Mouse (Mus musculus) liver, adult (tissue): ENCODE measurements around the gene Tmem204.

Source experiments
- GATA4 ChIP-seq: IDR thresholded peaks from 2 replicates; pipeline ENCODE4 v1.6.1; 2014; ENCODE audit warnings: mild to moderate bottlenecking, low read length; ENCODE audit not compliant: insufficient replicate concordance

The Tmem204 gene

DNA sequence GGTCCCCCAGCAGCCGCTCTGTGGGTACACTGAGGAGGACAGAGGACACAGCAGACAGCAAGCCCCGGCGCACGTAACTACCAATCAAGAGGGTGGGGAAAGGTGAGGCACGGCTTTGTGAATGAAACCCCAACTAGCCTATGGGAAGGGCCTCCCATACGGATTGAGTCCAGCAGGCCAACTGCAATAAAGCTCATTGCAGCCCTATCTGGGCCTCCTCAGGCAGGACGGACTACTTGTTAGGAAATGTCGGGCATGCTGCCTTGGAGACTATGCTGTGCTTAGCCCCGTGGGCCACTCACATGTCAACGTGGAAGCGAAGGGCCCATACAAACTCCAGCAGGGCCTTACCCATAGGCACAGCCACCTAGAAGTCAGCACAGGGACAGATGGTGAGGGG is 17.9 kb upstream of the Tmem204 start:
- TF ChIP-seq GATA4, result no peak

DNA sequence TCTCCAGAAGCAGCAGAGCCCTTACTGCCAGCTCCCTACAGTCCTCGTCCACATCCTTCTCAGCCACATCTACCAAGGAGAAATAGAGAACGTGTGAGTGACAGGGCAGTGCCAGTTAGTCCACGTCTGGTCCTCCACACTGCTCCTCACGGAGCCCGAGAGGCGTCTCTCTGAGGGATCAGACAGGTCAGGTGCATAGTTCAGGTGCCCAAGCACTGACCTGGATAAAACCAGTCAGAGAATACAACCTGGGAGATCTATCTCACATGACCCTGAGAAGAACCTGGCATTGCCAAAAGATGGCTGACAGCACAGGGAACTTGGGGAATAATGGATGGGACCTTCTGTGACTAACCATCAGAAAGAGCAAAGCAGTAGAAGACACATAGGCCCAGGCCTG is 16.7 kb upstream of the Tmem204 start:
- no peak for TF ChIP-seq GATA4

DNA sequence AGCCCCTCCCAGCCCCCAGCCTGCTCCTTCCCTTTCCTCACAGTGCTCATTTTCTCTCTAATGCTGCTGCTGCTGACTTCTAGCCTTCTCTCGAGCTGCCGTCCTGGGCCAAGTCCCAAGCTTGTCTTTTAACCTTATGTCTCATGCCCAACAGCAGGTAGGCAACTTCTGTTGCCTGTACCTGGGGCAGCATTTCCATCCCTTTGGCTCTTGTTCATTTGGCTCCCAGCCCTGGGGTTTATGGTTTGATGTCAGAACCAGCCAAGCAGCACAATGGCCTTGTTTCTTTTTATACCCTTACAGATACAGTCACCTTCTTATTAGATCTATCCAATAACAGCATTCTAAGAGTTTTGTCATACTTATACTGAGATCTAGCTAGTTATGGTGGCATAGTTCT is 12.8 kb upstream of the Tmem204 start:
- TF ChIP-seq GATA4, result no peak

DNA sequence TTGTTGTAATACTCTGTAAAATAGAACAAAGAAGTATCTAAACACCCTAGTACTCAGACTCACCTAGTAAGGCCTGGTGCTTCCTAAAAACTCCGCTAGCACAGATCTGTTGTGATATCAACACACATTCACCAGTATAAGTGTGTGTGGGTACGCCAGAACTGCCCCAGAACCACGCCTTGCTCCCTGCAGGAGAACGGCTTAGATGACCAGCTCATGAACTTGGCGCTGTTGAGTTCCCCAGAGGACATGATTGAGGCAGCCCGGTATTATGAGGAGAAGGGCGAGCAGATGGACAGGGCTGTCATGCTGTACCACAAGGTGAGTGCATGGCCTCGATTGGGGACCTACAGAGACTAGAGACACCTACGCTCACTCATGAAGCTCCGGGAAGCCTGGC is 7.1 kb upstream of the Tmem204 start:
- TF ChIP-seq GATA4, result no peak

DNA sequence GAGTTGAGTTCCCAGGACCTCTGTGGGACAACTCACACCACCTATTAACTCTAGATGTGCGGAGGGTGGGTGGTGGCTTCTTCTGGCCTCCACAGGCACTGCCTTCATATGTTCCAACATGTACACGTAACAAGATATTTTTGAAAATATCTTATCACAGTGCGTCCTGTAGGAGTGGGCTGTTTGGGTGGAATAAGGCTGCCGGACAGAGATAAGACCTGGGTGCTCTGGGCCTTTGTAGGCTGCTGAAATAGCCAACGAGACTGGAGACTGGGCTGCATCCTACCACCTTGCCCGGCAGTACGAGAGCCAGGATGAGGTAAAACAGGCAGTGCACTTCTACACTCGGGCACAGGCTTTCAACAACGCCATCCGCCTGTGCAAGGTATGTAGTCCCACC is 5.8 kb upstream of the Tmem204 start:
- TF ChIP-seq GATA4, result no peak

DNA sequence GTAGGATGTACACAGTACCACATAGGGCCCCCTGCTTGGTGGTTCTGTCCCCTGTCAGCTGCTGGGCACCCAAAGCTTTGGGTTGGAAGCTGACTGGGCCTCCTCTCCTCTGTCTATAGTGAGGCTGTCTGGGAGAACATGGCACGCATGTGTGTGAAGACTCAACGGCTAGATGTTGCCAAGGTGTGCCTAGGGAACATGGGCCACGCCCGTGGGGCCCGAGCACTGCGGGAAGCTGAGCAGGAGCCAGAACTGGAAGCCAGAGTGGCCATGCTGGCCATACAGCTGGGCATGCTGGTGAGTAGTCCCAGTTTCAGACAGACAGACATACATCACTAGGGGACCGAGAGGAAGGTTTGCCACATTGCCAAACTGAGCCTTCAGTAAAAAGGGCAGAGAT is 3.3 kb upstream of the Tmem204 start:
- TF ChIP-seq GATA4, result no peak

DNA sequence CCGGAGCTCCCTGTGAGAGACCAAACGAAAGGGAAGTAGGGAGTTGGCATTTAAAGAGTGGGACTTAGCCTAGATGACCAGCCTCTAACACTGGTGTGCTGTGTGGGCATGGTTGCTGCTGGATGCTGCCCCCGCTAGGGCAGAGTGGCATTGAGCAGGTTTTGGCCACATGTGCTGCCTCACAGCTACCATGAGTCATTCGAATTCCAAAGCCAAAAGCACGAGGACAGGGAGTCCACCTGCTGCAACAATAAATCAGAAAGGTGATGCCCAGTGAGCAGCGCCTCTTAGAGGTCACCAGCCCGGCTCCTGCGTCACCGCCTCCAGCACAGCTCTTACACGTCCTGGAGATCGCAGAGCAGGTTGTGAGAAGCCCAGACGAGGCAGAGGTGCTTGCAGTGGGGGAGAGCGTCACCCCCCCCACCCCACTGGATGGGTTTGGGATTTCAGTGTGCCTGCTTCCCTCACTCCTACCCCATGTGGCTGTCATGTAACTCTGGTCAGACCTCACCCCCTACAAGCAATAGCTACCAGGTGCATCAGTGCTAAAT is 1.5 kb upstream of the Tmem204 start:
- TF ChIP-seq GATA4, result no peak

DNA sequence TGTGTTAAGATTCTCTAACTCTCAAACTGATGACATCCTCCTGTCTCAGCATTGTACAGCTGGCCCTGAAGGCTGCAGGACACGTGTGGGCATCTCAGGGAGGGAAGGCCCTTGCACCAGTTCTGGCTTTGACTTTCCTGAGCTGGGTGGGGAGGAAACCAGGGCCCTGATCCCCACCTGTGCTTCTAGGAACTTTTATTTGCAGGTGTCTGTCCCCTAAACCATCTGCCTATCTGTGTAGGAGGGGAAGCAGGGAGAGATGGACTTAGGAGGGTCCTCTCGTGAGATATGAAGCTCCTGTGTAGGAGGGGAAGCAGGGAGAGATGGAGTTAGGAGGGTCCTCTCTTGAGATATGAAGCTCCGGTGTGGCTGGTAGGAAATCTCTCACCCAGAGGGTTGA is 504 bp downstream of the Tmem204 start:
- no peak for TF ChIP-seq GATA4

DNA sequence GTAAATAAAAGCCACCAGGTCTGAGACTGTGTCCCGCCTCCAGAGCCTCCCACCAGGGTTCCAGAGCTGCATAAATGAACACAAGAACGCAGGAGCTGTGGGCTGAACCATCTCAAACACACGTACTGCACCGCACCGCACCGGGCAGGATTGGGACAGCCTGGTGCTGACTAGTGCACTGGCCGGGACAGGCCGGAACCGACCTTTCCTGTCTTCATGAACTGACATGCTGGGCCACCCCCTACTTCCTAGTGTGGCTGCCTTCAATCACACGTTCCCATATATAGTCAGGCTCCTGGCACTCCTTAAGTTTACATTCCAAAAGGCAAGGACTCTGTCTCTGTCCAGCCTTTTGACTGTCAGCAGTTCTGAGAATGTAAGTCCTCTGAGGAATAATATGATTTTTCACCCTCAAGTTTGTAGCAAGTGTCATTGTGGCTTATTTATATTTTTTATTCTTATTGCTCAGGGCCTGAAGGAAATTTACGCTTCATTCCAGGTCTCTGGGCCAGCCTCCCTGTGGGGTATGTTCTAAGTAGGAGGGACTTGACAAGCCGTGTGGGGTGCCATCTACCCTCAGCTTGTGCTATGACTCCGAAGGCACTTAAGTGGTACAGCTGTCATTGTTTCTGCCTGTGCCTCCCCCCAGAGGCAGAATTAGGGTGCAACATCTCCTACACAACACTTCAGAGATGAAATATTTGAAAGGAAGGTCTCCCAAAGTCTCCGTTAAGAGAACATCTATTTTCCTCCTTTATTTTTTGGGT is 1.1 kb downstream of the Tmem204 start:
- TF ChIP-seq GATA4, result 0 out of 2 replicates have a peak, but pooled peaks have one; percentile 8

DNA sequence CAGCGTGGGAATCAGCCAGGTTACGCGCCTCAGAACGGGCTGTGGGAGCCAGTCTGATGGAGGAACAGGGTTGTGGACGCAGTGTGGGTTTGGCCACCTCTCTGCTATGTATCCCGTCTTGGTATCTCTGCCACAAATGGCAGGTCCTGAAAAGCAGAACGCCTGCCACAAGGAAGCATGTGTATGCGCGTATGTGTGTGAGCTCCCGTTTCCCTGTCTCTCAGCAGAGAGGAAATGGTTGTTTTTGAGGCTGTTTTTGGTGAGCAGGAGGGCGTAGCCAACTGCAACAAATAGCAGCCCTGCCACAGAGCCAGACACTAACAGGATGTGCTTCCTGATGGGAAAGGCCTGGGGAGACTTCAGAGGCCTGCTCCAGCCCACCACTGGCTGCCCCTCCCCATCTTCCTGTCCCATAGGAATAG is 2.4 kb downstream of the Tmem204 start:
- peak; percentile 48; the same call in 1 of the 2 replicates for TF ChIP-seq GATA4

DNA sequence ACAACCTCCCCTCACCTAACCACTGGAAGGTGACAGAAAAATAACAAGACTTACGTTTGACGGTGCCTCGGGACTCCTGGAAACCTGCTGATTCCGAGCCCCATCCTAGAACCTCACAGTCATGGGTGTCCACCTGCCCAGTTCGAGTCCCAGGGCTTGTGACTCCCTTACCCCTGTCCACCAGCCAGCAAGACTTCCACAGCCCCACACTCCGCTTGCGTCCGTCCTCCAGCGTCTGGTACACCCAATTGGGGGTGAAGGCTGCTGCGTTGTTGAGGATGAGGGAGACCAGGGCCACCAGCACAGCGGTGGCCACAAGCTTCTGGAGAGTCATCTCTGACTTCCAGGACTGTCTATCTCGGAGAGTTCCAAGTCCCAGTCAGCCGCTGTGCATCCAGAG is 3.2 kb downstream of the Tmem204 start:
- TF ChIP-seq GATA4, result no peak

DNA sequence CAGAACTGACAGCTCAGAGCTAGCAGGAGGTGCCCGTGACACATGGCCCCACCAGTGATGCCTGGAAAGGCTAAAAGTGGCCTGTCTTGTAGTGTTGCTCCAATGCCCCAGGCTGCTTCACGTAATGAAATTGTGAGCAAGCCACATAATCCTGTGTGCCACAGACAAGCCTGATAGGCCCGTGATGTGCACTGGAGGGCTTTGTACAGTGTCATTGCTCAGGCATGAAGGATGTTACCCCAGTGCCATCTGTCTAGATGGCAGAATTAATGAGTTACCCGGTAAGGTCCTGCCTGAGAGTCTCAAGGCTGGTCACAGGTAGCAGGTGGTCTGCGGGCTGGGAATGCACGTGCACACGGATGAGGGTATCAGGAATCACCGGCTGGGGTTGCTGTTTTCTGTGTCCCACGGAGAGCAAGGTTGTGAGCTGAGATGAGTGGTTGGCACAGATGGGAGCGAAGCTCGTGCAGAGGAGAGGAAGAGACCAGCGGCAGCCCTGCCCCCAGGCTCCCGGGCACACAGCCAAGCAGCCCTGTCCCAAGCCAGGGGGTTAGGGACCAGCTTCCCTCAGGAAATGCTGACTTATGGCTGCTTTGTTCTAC is 5.5 kb downstream of the Tmem204 start:
- TF ChIP-seq GATA4, result peak; percentile 30; the same call in 1 of the 2 replicates

DNA sequence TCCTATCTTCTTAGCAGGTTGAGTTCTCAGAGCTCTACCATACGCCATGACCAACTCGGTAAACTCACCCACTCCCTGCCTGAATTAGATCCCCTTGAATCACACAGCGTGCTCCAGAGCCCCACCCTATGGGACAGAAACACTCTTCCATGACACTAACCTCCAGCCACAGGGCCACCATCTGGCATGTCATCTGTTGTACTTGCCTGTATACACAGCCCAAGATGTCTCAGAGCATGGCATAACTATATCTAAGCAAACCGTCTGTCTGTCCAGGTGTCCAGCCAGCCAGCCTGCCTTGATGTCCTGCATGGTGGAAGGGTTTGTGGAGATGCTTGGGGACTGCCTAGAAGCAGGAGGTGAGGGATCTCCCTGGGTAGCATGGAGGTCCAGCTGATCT is 6.5 kb downstream of the Tmem204 start:
- no peak for TF ChIP-seq GATA4

DNA sequence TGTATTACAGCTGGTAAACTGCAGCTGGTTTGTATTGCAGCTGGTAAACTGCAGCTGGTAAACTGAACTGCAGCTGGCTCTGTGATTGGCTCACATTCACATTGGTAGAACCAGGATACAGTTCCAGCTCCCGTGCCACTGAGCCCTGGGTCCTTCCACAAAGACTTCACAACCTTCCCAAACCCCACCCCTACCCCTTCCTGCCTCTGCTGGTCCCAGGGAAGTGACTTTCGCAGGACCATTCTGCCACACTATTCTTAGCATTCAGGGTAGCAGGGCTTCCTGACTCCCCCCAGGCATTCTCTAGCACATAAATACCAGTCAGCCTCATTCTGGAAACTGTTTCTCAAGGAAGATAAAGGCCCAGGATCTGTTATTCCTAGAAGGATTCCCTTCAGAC is 14.7 kb downstream of the Tmem204 start:
- no peak for TF ChIP-seq GATA4

DNA sequence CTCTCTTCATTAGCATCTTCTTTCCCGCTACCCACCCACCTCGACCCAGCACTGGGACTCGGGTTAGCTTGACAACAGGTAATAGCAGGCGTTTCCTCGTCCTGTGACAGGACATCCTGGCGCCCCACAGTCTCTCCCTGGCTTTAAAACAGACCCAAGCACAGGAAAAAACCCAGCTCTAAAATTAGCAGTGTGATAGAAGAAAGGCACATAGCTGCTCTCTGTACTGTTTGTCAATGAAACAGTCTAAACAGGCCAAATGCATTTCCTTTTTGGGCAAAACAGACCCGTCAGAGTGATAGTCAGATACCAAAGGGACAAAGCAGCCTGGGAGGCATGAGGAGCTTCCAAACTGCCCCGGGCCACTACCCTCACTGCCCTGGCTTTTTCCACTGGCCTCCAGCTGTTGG is 15.9 kb downstream of the Tmem204 start:
- peak; percentile 86 for TF ChIP-seq GATA4

DNA sequence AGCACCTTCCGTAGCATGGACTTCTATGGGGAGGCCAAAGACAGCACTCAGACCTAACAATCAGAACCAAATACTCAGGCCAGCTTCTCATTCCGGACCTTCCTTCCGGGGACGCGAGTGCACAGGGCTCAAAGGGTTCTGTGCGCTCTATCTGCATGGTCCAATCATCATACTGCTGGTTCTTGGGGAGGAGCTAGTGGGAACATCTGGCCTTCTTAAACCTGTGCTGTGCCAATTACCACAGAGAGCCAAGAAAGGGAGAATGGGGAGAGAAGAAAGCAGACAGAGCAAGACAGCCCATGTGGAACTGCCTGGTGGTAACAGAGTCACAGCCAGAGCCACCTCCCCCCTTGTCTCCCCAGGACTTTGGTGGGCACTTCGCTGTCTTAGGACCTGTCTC is 16.8 kb downstream of the Tmem204 start:
- TF ChIP-seq GATA4, result 0 out of 2 replicates have a peak, but pooled peaks have one; percentile 24
